Mouse (Mus musculus) thymus, adult 2 months (tissue): Measurements from ENCODE around the gene Pcnx2.

Experiments used
- CTCF ChIP-seq: fragments of 200-500 bp; IDR thresholded peaks from 2 replicates; pipeline ENCODE4 v1.5.1; 2012; ENCODE audit warnings: mild to moderate bottlenecking, control low read depth, low read length, moderate library complexity, borderline replicate concordance; ENCODE audit not compliant: control insufficient read depth, poor library complexity, insufficient read depth; ENCODE audit errors: extremely low read depth
- POLR2A ChIP-seq: fragments of 200-500 bp; IDR thresholded peaks from 2 replicates; pipeline ENCODE4 v1.6.1; 2012; ENCODE audit warnings: mild to moderate bottlenecking, low read length, control low read depth, moderate library complexity; ENCODE audit not compliant: control insufficient read depth, poor library complexity, insufficient read depth; ENCODE audit errors: extremely low read depth

DNA sequence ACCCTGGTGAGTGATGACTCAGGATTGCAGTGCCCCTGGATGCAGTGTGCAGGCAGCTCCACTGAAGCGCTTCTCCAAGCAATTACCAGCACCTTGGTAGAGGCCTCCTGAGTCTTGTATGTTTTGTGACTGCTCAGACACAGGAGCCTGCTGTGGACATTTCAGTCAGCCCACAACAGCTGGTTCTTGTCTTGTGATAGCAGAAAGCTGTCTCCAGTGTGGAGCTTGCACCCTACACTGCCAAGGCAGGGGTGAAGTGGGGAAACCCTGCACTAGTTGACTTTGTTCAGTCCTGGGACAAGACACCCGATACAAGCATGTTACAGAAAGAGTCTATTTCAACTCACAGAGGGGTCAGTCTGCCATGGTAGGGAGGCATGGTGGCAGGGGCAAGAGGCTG is 102.8 kb downstream of the Pcnx2 start:
- TF ChIP-seq CTCF (no peak), POLR2A (no peak)
